13 mouse cellular contexts compared by ENCODE assay signal in genomic region chr2:114237639-114238038, GRCm38 (mm10).
"Had no signal": no experiment of that assay in that cellular context is flagged by ENCODE, and none has a peak within 500 bp of the region (broad histone marks: within the 10 kb centered on the region; RNA-seq: fewer than 3 reads in every experiment).

No protein-coding gene starts in this region.

- H3K4me2 ChIP-seq: liver, embryonic 11.5 days; liver, embryonic 15.5 days; midbrain, embryonic 12.5 days; neural tube, embryonic 13.5 days had no signal

- H3K4me1 ChIP-seq: liver, embryonic 15.5 days; midbrain, embryonic 12.5 days had no signal

- H3K36me3 ChIP-seq: liver, embryonic 15.5 days; midbrain, embryonic 12.5 days; neural tube, embryonic 13.5 days had no signal

- DNase-seq: kidney, adult 8-10 months; kidney, postnatal 25 days; lung, adult 2 months; lung, postnatal 36 days; right cerebral cortex, postnatal 25 days; thymus, postnatal 36 days had no signal

- H3K27me3 ChIP-seq: liver, embryonic 15.5 days; midbrain, embryonic 12.5 days; neural tube, embryonic 13.5 days had no signal

- H3K4me3 ChIP-seq: left cerebral cortex, adult 2 months; liver, embryonic 15.5 days; midbrain, embryonic 12.5 days; neural tube, embryonic 13.5 days had no signal

- H3K9me3 ChIP-seq: liver, embryonic 15.5 days; midbrain, embryonic 12.5 days; neural tube, embryonic 13.5 days had no signal

- H3K27ac ChIP-seq: left cerebral cortex, adult 2 months; liver, embryonic 15.5 days; midbrain, embryonic 12.5 days; neural tube, embryonic 13.5 days had no signal

- H3K9ac ChIP-seq: liver, embryonic 15.5 days; midbrain, embryonic 12.5 days; neural tube, embryonic 13.5 days had no signal

- ATAC-seq: lung, postnatal 0 days; midbrain, embryonic 16.5 days had no signal
